Mouse (Mus musculus) frontal cortex, postnatal 36 days (tissue): ENCODE measurements at regions not wholly inside any gene's neighbourhood (a gene's known extent, or its start where the extent isn't known, plus 50 kb on each side); places are given as distances from the start of the nearest gene placed in this dataset.
"Not testable (repeated sequence)": the region's sequence is repeated elsewhere in the genome, so short reads cannot be mapped to it uniquely, and the experiment has no call there.

ENCODE experiments used
- DNase-seq, 2 experiments: peaks; one replicate each; pipeline ENCODE4 v3.0.0; 2022; ENCODE audit warnings: low spot score in 2 of 2

GRCm38 (mm10) chr5:52015786-52016185 lies 174.5 kb downstream of the Dhx15 start:
- DNase-seq = peak in 1 of 2 experiments; percentile 19

GRCm38 (mm10) chr5:52010426-52010825 lies 179.9 kb downstream of the Dhx15 start:
- DNase-seq = no peak

- DNase-seq = no peak
Observed at GRCm38 (mm10) chr5:52008942-52009341, 181.4 kb downstream of the Dhx15 start.

GRCm38 (mm10) chr5:52006843-52007242 lies 183.5 kb downstream of the Dhx15 start:
- DNase-seq = no peak

GRCm38 (mm10) chr5:51990847-51991610 lies 199.3 kb downstream of the Dhx15 start:
- DNase-seq = no peak

GRCm38 (mm10) chr5:51989396-51989795 lies 200.9 kb downstream of the Dhx15 start:
- no peak for DNase-seq

GRCm38 (mm10) chr5:51988913-51989312 lies 201.4 kb downstream of the Dhx15 start:
- DNase-seq = no peak

GRCm38 (mm10) chr5:51984966-51985365 lies 205.3 kb downstream of the Dhx15 start:
- peak in 1 of 2 experiments; percentile 46 for DNase-seq

GRCm38 (mm10) chr5:51982780-51983179 lies 207.5 kb downstream of the Dhx15 start:
- peak; percentile 39 to 59 for DNase-seq

- no peak for DNase-seq
Observed at GRCm38 (mm10) chr5:51980901-51981300, 209.4 kb downstream of the Dhx15 start.

GRCm38 (mm10) chr5:51952499-51952898 lies 237.8 kb downstream of the Dhx15 start:
- DNase-seq = no peak

- DNase-seq = no peak
Observed at GRCm38 (mm10) chr5:51949996-51950395, 240.3 kb downstream of the Dhx15 start.

GRCm38 (mm10) chr5:51946062-51946461 lies 244.3 kb downstream of the Dhx15 start:
- DNase-seq = no peak

- DNase-seq = not testable (repeated sequence)
Observed at GRCm38 (mm10) chr5:51941925-51942291, 248.4 kb downstream of the Dhx15 start.

GRCm38 (mm10) chr5:51941255-51941924 lies 248.9 kb downstream of the Dhx15 start:
- no peak for DNase-seq

GRCm38 (mm10) chr5:51938845-51939244 lies 251.5 kb downstream of the Dhx15 start:
- DNase-seq = no peak

GRCm38 (mm10) chr5:51937320-51937719 lies 253.0 kb downstream of the Dhx15 start:
- DNase-seq = no peak

- no peak for DNase-seq
Observed at GRCm38 (mm10) chr5:51935391-51936354, 254.6 kb downstream of the Dhx15 start.

- DNase-seq = no peak
Observed at GRCm38 (mm10) chr5:51934910-51935309, 255.4 kb downstream of the Dhx15 start.

- no peak for DNase-seq
Observed at GRCm38 (mm10) chr5:51933331-51933730, 257.0 kb downstream of the Dhx15 start.

- no peak for DNase-seq
Observed at GRCm38 (mm10) chr5:51930416-51930815, 259.9 kb downstream of the Dhx15 start.

- DNase-seq = no peak
Observed at GRCm38 (mm10) chr5:51928801-51929200, 261.5 kb downstream of the Dhx15 start.
